Mouse (Mus musculus) hindbrain, postnatal 0 days (tissue): ENCODE measurements around the gene Gm42688. TPM values are rescaled to one million over a fixed set of nuclear protein-coding genes. Genes with fewer than 3 reads are reported as not detected.

Experiments used
- ATAC-seq: fragments of 200-750 bp; cut with Nextera tagmentation; 2 replicates; pipeline ENCODE4 v1.8.0; 2017; ENCODE audit warnings: mild to moderate bottlenecking, moderate TSS enrichment, moderate library complexity
- DNase-seq: peaks from one replicate; pipeline ENCODE4 v3.0.0-alpha.2; 2015; ENCODE audit warnings: low spot score
- H3K27ac ChIP-seq: fragments of 300-500 bp; sonication (generic); 2 replicates; pipeline ENCODE4 v1.5.1; 2014; ENCODE audit warnings: mild to moderate bottlenecking
- H3K27me3 ChIP-seq: fragments of 300-500 bp; sonication (generic); 2 replicates; pipeline ENCODE4 v1.6.1; 2014; ENCODE audit warnings: low read length, mixed read lengths; ENCODE audit not compliant: insufficient read depth
- H3K36me3 ChIP-seq: fragments of 300-500 bp; sonication (generic); 2 replicates; pipeline ENCODE4 v1.6.1; 2014; ENCODE audit warnings: low read length, mixed read lengths; ENCODE audit not compliant: insufficient read depth
- H3K4me1 ChIP-seq: fragments of 300-500 bp; sonication (generic); 2 replicates; pipeline ENCODE4 v1.6.1; 2014; ENCODE audit warnings: antibody characterized with exemption, low read length, mixed read lengths; ENCODE audit not compliant: insufficient read depth
- H3K4me2 ChIP-seq: fragments of 300-500 bp; sonication (generic); 2 replicates; pipeline ENCODE4 v1.6.1; 2014; ENCODE audit warnings: low read depth, mild to moderate bottlenecking, low read length, moderate library complexity, mixed read lengths
- H3K4me3 ChIP-seq: fragments of 300-500 bp; sonication (generic); 2 replicates; pipeline ENCODE4 v1.5.1; 2014; ENCODE audit warnings: low read length
- H3K9ac ChIP-seq: fragments of 300-500 bp; sonication (generic); replicated peaks from 2 replicates; pipeline ENCODE4 v1.6.1; 2014; ENCODE audit warnings: mild to moderate bottlenecking, low read length, moderate library complexity, mixed read lengths
- H3K9me3 ChIP-seq: fragments of 300-500 bp; sonication (generic); 2 replicates; pipeline ENCODE4 v1.6.1; 2016; ENCODE audit warnings: low read length, mixed read lengths
- CTCF ChIP-seq: IDR thresholded peaks from 2 replicates; pipeline ENCODE4 v1.5.1; 2016; ENCODE audit warnings: antibody characterized with exemption, control low read depth, low read depth
- WGBS: fragments of 180-500 bp; shearing (Covaris S2); extraction: QIAGEN DNeasy Blood & Tissue Kit; methylation state at CpG from one replicate; pipeline ENCODE4 v1.1.7; 2014; 5-methylcytosine and 5-hydroxymethylcytosine counted together
- polyA plus RNA-seq: library from polyadenylated mRNA; unstranded; fragments of >200 nt; fragmentation: Nextera tagmentation; extraction: Ambion mirVana; gene quantifications from 2 replicates; pipeline ENCODE4 v1.2.1, GENCODE M21; 2015
- total RNA-seq: library from RNA; depleted of rRNA; stranded (reverse); fragments of >200 nt; gene quantifications from 2 replicates; pipeline ENCODE4 v1.2.3, GENCODE M21; 2014

Gm42688 gene
- total and polyA plus RNA-seq, 2 experiments from 2014 or later: 3.7 to 4.3 TPM

- H3K36me3 ChIP-seq: 0 out of 2 replicates have a peak, but pooled peaks cover 9% of the 10 kb centered on the region
- DNase-seq (no peak), ATAC-seq (no peak)
- no peak overlapping the region for H3K4me2 ChIP-seq
- H3K9me3 ChIP-seq: no peaks in the 10 kb centered on the region
- peaks cover 20% of the 10 kb centered on the region for H3K4me1 ChIP-seq
- 0 out of 2 replicates have a peak overlapping the region, but pooled peaks have one; percentile 17 for H3K9ac ChIP-seq
- H3K4me3 ChIP-seq: no peak overlapping the region
- H3K27ac ChIP-seq: no peak overlapping the region
- no peaks in the 10 kb centered on the region for H3K27me3 ChIP-seq
- no peak for TF ChIP-seq CTCF
- 89% methylated on average over 4 of the region's 4 CpGs for WGBS
Observed at GRCm38 (mm10) chr6:83117165-83117438, 15.7 kb downstream of the Gm42688 start.

- Histone ChIP-seq H3K4me3 (no peak overlapping the region), H3K27ac (no peak overlapping the region), H3K4me2 (no peak overlapping the region), H3K9me3 (no peaks in the 10 kb centered on the region), H3K9ac (no peak overlapping the region), H3K27me3 (no peaks in the 10 kb centered on the region), H3K36me3 (0 out of 2 replicates have a peak, but pooled peaks cover 9% of the 10 kb centered on the region), H3K4me1 (peaks cover 25% of the 10 kb centered on the region)
- no peak for TF ChIP-seq CTCF
- ATAC-seq (no peak), DNase-seq (no peak)
- WGBS: 93% methylated on average over 13 of the region's 13 CpGs
Observed at GRCm38 (mm10) chr6:83117616-83118015, 16.2 kb downstream of the Gm42688 start.

DNA sequence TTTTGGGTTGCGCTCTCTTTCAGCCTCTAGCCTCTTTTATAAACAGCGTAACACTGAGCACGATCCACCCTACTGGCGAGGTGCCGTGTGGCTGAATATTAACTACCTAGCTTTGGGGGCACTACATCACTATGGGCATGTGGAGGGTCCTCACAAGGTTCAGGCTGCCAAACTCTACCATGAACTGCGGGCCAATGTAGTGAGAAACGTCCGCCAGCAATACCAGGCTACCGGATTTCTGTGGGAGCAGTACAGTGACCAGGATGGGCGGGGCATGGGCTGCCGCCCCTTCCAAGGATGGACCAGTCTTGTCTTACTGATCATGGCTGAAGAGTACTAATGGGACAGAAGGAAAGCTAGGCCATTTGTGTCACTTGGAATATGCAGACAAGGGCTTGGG lies 17.0 kb downstream of the Gm42688 start:
- DNase-seq (no peak), ATAC-seq (no peak)
- H3K27me3 ChIP-seq: no peaks in the 10 kb centered on the region
- no peak overlapping the region for H3K4me2 ChIP-seq
- no peak for TF ChIP-seq CTCF
- H3K36me3 ChIP-seq: 0 out of 2 replicates have a peak, but pooled peaks cover 9% of the 10 kb centered on the region
- H3K27ac ChIP-seq: no peak overlapping the region
- 74% methylated on average over 11 of the region's 11 CpGs for WGBS
- no peak overlapping the region for H3K9ac ChIP-seq
- H3K4me1 ChIP-seq: peaks cover 25% of the 10 kb centered on the region
- H3K4me3 ChIP-seq: no peak overlapping the region
- no peaks in the 10 kb centered on the region for H3K9me3 ChIP-seq

DNA sequence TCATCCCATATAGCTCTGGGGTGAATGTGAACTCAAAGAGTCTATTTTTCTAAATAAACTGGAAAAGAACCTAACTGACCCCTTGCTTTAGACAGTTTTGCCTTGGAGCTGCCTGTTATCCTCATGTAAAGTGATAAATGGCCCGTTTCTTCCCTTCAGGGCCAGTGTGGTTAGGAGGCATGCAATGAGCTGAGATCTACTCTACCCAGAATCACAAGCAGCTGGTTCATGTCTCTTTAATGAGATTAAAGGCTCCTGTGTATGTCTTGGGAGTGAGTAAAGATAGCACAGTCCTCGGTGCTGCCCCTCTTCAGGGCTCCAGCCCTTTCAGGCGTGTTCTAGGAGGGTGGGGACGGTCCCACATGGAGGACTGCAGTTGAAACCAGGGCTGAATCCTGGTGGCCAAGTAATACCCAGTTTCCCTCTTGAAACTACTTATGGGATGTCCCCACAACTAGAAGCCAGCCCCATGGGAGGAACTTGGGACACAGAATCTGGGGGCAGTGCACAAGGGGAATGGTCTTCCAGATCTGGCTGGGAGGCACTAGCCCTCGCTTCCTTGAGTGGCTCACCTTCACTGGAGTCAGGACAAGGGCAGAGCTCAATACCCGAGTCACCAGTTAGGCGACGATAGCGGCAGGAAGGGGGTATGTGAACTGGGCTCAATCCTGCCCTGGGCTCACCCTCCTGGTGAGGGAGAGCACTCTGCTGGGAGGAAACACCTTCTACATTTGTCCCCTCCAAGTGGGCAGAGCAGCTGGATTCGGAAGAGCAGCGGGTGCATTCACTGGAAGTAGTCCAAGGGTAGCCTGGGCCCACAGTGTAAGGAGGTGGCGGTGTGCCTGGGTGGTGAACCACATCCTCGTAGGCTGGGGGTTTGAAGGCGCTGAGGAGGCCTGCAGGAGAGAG lies 17.7 kb downstream of the Gm42688 start:
- no peaks in the 10 kb centered on the region for H3K9me3 ChIP-seq
- H3K4me2 ChIP-seq: no peak overlapping the region
- no peak for TF ChIP-seq CTCF
- 0 out of 2 replicates have a peak, but pooled peaks cover 9% of the 10 kb centered on the region for H3K36me3 ChIP-seq
- WGBS: 73% methylated on average over 14 of the region's 14 CpGs
- DNase-seq (no peak), ATAC-seq (no peak)
- H3K27me3 ChIP-seq: no peaks in the 10 kb centered on the region
- H3K4me3 ChIP-seq: no peak overlapping the region
- no peak overlapping the region for H3K27ac ChIP-seq
- peaks cover 26% of the 10 kb centered on the region for H3K4me1 ChIP-seq
- no peak overlapping the region for H3K9ac ChIP-seq

- whole genome bisulfite sequencing: 39% methylated on average over 7 of the region's 7 CpGs
- Histone ChIP-seq H3K9me3 (no peaks in the 10 kb centered on the region), H3K4me3 (no peak overlapping the region), H3K36me3 (0 out of 2 replicates have a peak, but pooled peaks cover 9% of the 10 kb centered on the region), H3K27me3 (no peaks in the 10 kb centered on the region), H3K4me2 (peak overlapping the region; percentile 98; the same call in 1 of the 2 replicates), H3K4me1 (peaks cover 31% of the 10 kb centered on the region), H3K9ac (0 out of 2 replicates have a peak overlapping the region, but pooled peaks have one; percentile 76), H3K27ac (no peak overlapping the region)
- no peak for ATAC-seq
- TF ChIP-seq CTCF: no peak
- DNase-seq: no peak
Observed at GRCm38 (mm10) chr6:83119734-83120051, 18.3 kb downstream of the Gm42688 start.

DNA sequence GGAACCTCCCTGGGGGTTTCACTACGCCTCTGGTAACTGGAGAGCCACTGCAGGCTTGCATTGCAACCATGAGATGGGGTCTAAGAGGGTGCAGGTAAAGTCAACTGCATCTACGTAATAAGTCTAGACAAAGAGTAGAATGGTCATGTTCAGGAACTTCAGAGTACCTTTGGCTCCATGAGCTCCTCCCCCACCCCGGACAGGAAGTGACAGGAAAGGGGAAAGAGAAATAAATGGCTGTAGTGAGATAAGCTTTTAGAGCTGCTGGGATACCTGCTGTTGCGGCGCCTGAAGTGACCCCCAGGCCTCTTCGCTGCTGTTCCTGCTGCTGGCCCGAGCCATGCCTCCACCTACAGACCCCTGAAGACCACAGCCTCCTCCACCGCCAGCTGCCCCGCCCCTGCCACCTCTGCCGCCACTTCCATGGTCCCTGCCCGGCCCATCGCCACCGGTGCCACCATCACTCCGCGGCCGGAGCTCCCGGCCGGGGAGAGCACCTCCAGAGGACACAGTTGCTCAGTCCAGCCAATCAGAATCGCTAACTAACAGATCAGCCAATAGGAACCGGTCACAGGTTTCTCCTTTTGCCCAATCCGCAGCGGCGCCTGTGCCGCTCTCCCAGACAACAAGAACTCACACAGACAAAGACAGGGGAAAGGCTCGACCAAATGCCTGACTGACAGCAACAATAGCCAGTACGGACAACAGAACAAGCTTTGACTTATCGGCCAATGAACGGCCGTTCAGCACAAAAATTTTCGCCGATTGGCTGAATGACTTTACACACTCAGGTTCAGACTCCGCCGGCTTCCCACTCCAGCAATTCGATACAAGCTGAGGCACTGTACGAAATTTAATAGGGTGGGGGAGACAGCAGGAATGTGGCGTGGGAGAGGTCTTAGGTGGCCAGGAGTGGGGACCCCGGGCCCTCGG lies 19.8 kb downstream of the Gm42688 start, which contains the start of gene Wbp1:
Gene Wbp1, minus strand, starts transcription at position 630 of the 933 bp plus-strand sequence.
- H3K36me3 ChIP-seq: 0 out of 2 replicates have a peak, but pooled peaks cover 9% of the 10 kb centered on the region
- peak within 1 kb of the TSS; percentile 74 for H3K4me3 ChIP-seq
- ATAC-seq: peak; percentile 96
- DNase-seq: peak; percentile 97
- no peaks in the 10 kb centered on the region for H3K27me3 ChIP-seq
- H3K4me2 ChIP-seq: peak within 1 kb of the TSS; percentile 98
- H3K9ac ChIP-seq: peak within 1 kb of the TSS; percentile 80
- H3K9me3 ChIP-seq: no peaks in the 10 kb centered on the region
- H3K27ac ChIP-seq: peak within 1 kb of the TSS; percentile 95
- H3K4me1 ChIP-seq: peaks cover 28% of the 10 kb centered on the region
- under 1% methylated on average over 38 of the region's 38 CpGs for WGBS
- TF ChIP-seq CTCF: no peak; the same call in 1 of the 2 replicates
